Mouse (Mus musculus): Measurements from ENCODE around the gene Olfr1497.
"Not testable (repeated sequence)": the region's sequence is repeated elsewhere in the genome, so short reads cannot be mapped to it uniquely, and the experiment has no call there.

Olfr1497 gene

DNA sequence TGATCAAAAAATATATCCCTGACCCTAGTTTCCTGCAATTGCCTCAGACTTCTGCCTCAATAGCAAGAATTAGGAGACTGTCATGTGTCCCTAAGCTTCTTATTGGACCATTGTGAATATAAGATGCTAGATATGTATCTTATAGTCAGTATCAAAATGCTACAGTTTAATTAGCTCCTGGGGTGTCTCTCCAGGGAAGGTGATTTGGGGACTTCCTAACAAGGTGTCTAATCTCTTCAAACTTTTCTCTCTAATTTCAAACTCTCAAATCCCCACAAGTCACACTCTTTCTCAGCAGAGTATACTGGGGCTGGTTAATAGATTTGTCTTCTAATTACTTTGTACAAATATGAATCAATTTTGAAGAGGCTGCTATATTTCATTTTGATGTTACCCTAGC is at the start of gene Olfr1497:
Gene Olfr1497 (minus strand): TSS at position 101 of the 400 bp plus-strand sequence.
- in situ Hi-C loops (cut with MboI, MseI), result no loop called here

DNA sequence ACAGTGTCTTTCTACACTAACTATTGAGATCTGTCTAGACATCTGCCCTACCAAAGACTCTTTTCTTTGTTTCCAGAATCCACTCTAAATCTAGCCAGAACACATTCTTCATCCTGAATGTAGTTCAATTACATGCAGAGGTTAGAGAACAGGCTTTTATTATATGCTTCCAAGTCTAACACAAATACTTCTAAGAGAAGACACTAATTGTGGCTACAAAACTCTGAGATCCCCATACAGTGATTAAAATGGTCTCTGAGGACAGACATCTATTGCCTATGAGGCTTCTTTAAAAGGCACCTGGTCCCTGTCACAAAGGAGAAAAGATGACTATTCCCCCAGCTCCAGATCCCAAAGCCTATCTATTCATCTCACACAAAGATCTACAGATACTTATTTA is 32.4 kb upstream of the Olfr1497 start, which contains the start of gene Olfr1500:
Gene Olfr1500 (minus strand): TSS at position 101 of the 400 bp plus-strand sequence.
- in situ Hi-C loops (cut with MboI, MseI), result no loop called here

GRCm38 (mm10) chr19:13828447-13828846 is 30.4 kb upstream of the Olfr1497 start:
- in situ Hi-C loops (cut with MboI, MseI), result no loop called here

- in situ Hi-C loops (cut with MboI, MseI), result no loop called here
These were observed 22.8 kb upstream of the Olfr1497 start for GRCm38 (mm10) chr19:13820847-13821246.

GRCm38 (mm10) chr19:13819347-13819746 is 21.3 kb upstream of the Olfr1497 start, which contains the start of gene Olfr1499:
Gene Olfr1499 (minus strand): TSS chr19:13819447.
- in situ Hi-C loops (cut with MboI, MseI), result no loop called here

GRCm38 (mm10) chr19:13818827-13819226 is 20.8 kb upstream of the Olfr1497 start:
- in situ Hi-C loops (cut with MboI, MseI), result no loop called here

GRCm38 (mm10) chr19:13812823-13813222 is 14.8 kb upstream of the Olfr1497 start:
- in situ Hi-C loops (cut with MboI, MseI), result no loop called here

DNA sequence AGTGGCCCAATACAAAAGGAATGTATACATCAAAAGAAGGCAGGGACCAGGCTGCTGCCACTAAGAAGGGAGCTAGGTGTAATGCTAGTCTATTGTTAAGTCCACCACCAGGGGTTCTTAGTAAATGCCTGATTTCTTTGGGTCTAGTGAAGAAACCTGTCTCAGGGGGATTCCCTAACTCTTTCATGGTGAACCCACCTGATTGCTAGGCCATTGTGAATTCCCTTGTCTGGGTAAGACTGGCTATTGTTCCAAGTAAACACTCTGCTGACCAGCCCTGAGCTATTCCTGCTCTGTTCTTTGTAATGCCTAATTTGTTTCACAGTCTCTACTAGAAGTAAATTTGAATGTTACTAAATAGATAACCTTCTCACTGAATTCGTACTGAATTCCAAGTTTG is 7.5 kb upstream of the Olfr1497 start:
- in situ Hi-C loops (cut with MboI, MseI), result not testable (repeated sequence)

DNA sequence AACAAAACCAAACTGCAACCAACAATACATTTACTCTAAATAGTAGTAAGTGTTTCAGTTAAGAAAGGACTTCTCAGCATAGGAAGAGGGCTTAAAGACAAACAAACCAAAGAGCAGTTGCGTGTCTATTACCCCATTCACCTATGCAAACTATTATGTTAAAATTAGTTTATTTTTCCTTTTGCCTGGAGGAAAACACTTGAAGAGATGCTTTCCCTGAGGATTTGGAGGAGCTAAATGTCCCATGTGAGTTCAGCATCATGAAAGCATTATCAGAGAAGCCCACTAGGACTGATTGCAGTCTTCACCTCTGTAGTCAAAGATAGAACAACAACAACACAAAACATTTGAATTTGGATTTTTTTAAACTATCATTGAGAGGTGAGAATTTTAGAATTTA is 20.4 kb downstream of the Olfr1497 start, which contains the start of gene Olfr1496:
Gene Olfr1496 (plus strand): TSS at position 301 of the 400 bp plus-strand sequence.
- in situ Hi-C loops (cut with MboI, MseI), result no loop called here

- in situ Hi-C loops (cut with MboI, MseI), result no loop called here
These were observed 29.3 kb downstream of the Olfr1497 start for GRCm38 (mm10) chr19:13768565-13769276.

- in situ Hi-C loops (cut with MboI, MseI), result loop anchor here (5.0 kb wide), 1 partner anchor 82 kb away; no protein-coding TSS in a partner anchor
These were observed 33.7 kb downstream of the Olfr1497 start, which contains the start of gene Olfr1495 for GRCm38 (mm10) chr19:13764306-13764705. Gene Olfr1495 (plus strand): TSS chr19:13764606.

- in situ Hi-C loops (cut with MboI, MseI), result no loop called here
These were observed 48.6 kb downstream of the Olfr1497 start for GRCm38 (mm10) chr19:13749366-13749765.
